Mouse (Mus musculus) neural tube, embryonic 11.5 days (tissue): ENCODE data around the gene Gtpbp6. TPM values are rescaled to one million over a fixed set of nuclear protein-coding genes. Genes with fewer than 3 reads are reported as not detected.

Source experiments
- ATAC-seq: fragments of 200-750 bp; cut with Nextera tagmentation; 2 replicates; pipeline ENCODE4 v1.8.0; 2017; ENCODE audit warnings: moderate number of reproducible peaks, mild to moderate bottlenecking, moderate TSS enrichment, moderate library complexity; ENCODE audit not compliant: insufficient read depth, low FRiP score, low TSS enrichment
- DNase-seq: peaks from one replicate; pipeline ENCODE4 v3.0.0-alpha.2; 2015; ENCODE audit warnings: low spot score
- H3K27ac ChIP-seq: fragments of 300-500 bp; sonication (generic); 2 replicates; pipeline ENCODE4 v1.5.1; 2014; ENCODE audit warnings: low read depth, mild to moderate bottlenecking, low read length
- H3K27me3 ChIP-seq: fragments of 300-500 bp; sonication (generic); 2 replicates; pipeline ENCODE4 v1.6.1; 2014; ENCODE audit warnings: mild to moderate bottlenecking, low read length, mixed read lengths; ENCODE audit not compliant: control insufficient read depth, insufficient read depth
- H3K36me3 ChIP-seq: fragments of 300-500 bp; sonication (generic); 2 replicates; pipeline ENCODE4 v1.6.1; 2014; ENCODE audit warnings: mild to moderate bottlenecking, low read length, moderate library complexity, mixed read lengths; ENCODE audit not compliant: control insufficient read depth, insufficient read depth
- H3K4me1 ChIP-seq: fragments of 300-500 bp; sonication (generic); 2 replicates; pipeline ENCODE4 v1.6.1; 2014; ENCODE audit warnings: low read length, mixed read lengths; ENCODE audit not compliant: control insufficient read depth, insufficient read depth
- H3K4me2 ChIP-seq: fragments of 300-500 bp; sonication (generic); 2 replicates; pipeline ENCODE4 v1.6.1; 2014; ENCODE audit warnings: low read depth, mild to moderate bottlenecking, moderate library complexity
- H3K4me3 ChIP-seq: fragments of 300-500 bp; sonication (generic); 2 replicates; pipeline ENCODE4 v1.5.1; 2014; ENCODE audit warnings: low read depth, low read length
- H3K9ac ChIP-seq: fragments of 300-500 bp; sonication (generic); 2 replicates; pipeline ENCODE4 v1.6.1; 2014; ENCODE audit warnings: mild to moderate bottlenecking, low read length
- H3K9me3 ChIP-seq: fragments of 300-500 bp; sonication (generic); 2 replicates; pipeline ENCODE4 v1.6.1; 2016; ENCODE audit warnings: low read length; ENCODE audit not compliant: control insufficient read depth
- whole genome bisulfite sequencing: fragments of 180-500 bp; shearing (Covaris S2); extraction: QIAGEN DNeasy Blood & Tissue Kit; methylation state at CpG from one replicate; pipeline ENCODE4 v1.1.7; 2014; 5-methylcytosine and 5-hydroxymethylcytosine counted together
- polyA plus RNA-seq: library from polyadenylated mRNA; unstranded; fragments of >200 nt; fragmentation: Nextera tagmentation; extraction: Ambion mirVana; gene quantifications from 2 replicates; pipeline ENCODE4 v1.2.1, GENCODE M21; 2014

Gene Gtpbp6
- polyA plus RNA-seq = 31.7 and 32.7 TPM in 2 replicates

- H3K27me3 ChIP-seq = no peaks in the 10 kb centered on the region
- H3K4me1 ChIP-seq = no peaks in the 10 kb centered on the region
- DNase-seq (peak; percentile 95), ATAC-seq (peak; percentile 84)
- H3K9me3 ChIP-seq = no peaks in the 10 kb centered on the region
- H3K4me2 ChIP-seq = peak within 1 kb of the TSS; percentile 88
- H3K27ac ChIP-seq = peak within 1 kb of the TSS; percentile 91
- under 1% methylated on average over 71 of the region's 71 CpGs for WGBS
- peak within 1 kb of the TSS; percentile 80 for H3K9ac ChIP-seq
- H3K36me3 ChIP-seq = peaks cover 22% of the 10 kb centered on the region
- H3K4me3 ChIP-seq = peak within 1 kb of the TSS; percentile 82
Observed at GRCm38 (mm10) chr5:110107581-110108304, at the start of gene Gtpbp6. Gene Gtpbp6, minus strand, starts transcription at chr5:110108197.

GRCm38 (mm10) chr5:110143007-110143406, 35.0 kb upstream of the Gtpbp6 start:
- 87% methylated on average over 5 of the region's 5 CpGs for WGBS
- no peaks in the 10 kb centered on the region for H3K4me1 ChIP-seq
- H3K27ac ChIP-seq = no peak overlapping the region
- no peaks in the 10 kb centered on the region for H3K27me3 ChIP-seq
- no peak overlapping the region for H3K4me2 ChIP-seq
- no peak for ATAC-seq
- peaks cover 9% of the 10 kb centered on the region for H3K36me3 ChIP-seq
- DNase-seq = no peak
- H3K4me3 ChIP-seq = no peak overlapping the region
- no peak overlapping the region for H3K9ac ChIP-seq
- H3K9me3 ChIP-seq = no peaks in the 10 kb centered on the region

- Histone ChIP-seq H3K36me3 (peaks cover 8% of the 10 kb centered on the region), H3K27me3 (no peaks in the 10 kb centered on the region), H3K4me1 (no peaks in the 10 kb centered on the region), H3K9ac (no peak overlapping the region), H3K27ac (no peak overlapping the region), H3K4me2 (no peak overlapping the region), H3K9me3 (no peaks in the 10 kb centered on the region), H3K4me3 (no peak overlapping the region)
- 94% methylated on average over 2 of the region's 2 CpGs for WGBS
- no peak for DNase-seq
- no peak for ATAC-seq
Observed at GRCm38 (mm10) chr5:110142309-110142708, 34.3 kb upstream of the Gtpbp6 start.

- no peak for ATAC-seq
- H3K36me3 ChIP-seq = peaks cover 7% of the 10 kb centered on the region
Observed at GRCm38 (mm10) chr5:110140424-110140823, 32.4 kb upstream of the Gtpbp6 start.

GRCm38 (mm10) chr5:110139325-110139724, 31.3 kb upstream of the Gtpbp6 start:
- no peak overlapping the region for H3K9ac ChIP-seq
- ATAC-seq = no peak
- H3K4me2 ChIP-seq = no peak overlapping the region
- WGBS = 95% methylated on average over 3 of the region's 3 CpGs
- no peaks in the 10 kb centered on the region; the same call in 1 of the 2 replicates for H3K4me1 ChIP-seq
- DNase-seq = no peak
- no peak overlapping the region for H3K27ac ChIP-seq
- H3K27me3 ChIP-seq = no peaks in the 10 kb centered on the region
- H3K4me3 ChIP-seq = no peak overlapping the region
- H3K9me3 ChIP-seq = no peaks in the 10 kb centered on the region
- H3K36me3 ChIP-seq = peaks cover 4% of the 10 kb centered on the region

More at GRCm38 (mm10) chr5:110140424-110140823, 32.4 kb upstream of the Gtpbp6 start:
- H3K27me3 ChIP-seq = no peaks in the 10 kb centered on the region
- no peaks in the 10 kb centered on the region; the same call in 1 of the 2 replicates for H3K4me1 ChIP-seq
- no peak overlapping the region for H3K4me3 ChIP-seq
- H3K27ac ChIP-seq = no peak overlapping the region
- no peaks in the 10 kb centered on the region for H3K9me3 ChIP-seq
- DNase-seq = no peak
- WGBS = 94% methylated on average over 7 of the region's 7 CpGs
- H3K9ac ChIP-seq = no peak overlapping the region
- H3K4me2 ChIP-seq = no peak overlapping the region

GRCm38 (mm10) chr5:110137816-110138215, 29.8 kb upstream of the Gtpbp6 start:
- Histone ChIP-seq H3K9me3 (no peaks in the 10 kb centered on the region), H3K4me1 (no peaks in the 10 kb centered on the region; the same call in 1 of the 2 replicates), H3K9ac (no peak overlapping the region), H3K27me3 (no peaks in the 10 kb centered on the region), H3K36me3 (no peaks in the 10 kb centered on the region), H3K27ac (no peak overlapping the region), H3K4me3 (no peak overlapping the region), H3K4me2 (no peak overlapping the region)
- ATAC-seq (no peak), DNase-seq (no peak)
- 97% methylated on average over 3 of the region's 3 CpGs for WGBS

- H3K27ac ChIP-seq = 0 out of 2 replicates have a peak overlapping the region, but pooled peaks have one; percentile 20
- WGBS = 8% methylated on average over 18 of the region's 18 CpGs
Observed at GRCm38 (mm10) chr5:110136087-110136464, 28.1 kb upstream of the Gtpbp6 start.

GRCm38 (mm10) chr5:110135293-110136086, 27.5 kb upstream of the Gtpbp6 start, which contains the start of gene Chfr:
Gene Chfr, plus strand, starts transcription at chr5:110135842.
- WGBS = 5% methylated on average over 46 of the region's 46 CpGs
- Histone ChIP-seq H3K27ac (0 out of 2 replicates have a peak within 1 kb of the TSS, but pooled peaks have one; percentile 20), H3K4me3 (peak within 1 kb of the TSS; percentile 80), H3K36me3 (no peaks in the 10 kb centered on the region), H3K4me2 (peak within 1 kb of the TSS; percentile 70), H3K9me3 (no peaks in the 10 kb centered on the region), H3K9ac (peak within 1 kb of the TSS; percentile 78), H3K27me3 (no peaks in the 10 kb centered on the region), H3K4me1 (no peaks in the 10 kb centered on the region; the same call in 1 of the 2 replicates)
- DNase-seq = peak; percentile 98
- peak; percentile 99 for ATAC-seq

More at GRCm38 (mm10) chr5:110136087-110136464, 28.1 kb upstream of the Gtpbp6 start:
- H3K9ac ChIP-seq = peak overlapping the region; percentile 78
- DNase-seq (no peak), ATAC-seq (peak; percentile 56; the same call in 1 of the 2 replicates)
- peak overlapping the region; percentile 80 for H3K4me3 ChIP-seq
- no peaks in the 10 kb centered on the region; the same call in 1 of the 2 replicates for H3K4me1 ChIP-seq
- H3K9me3 ChIP-seq = no peaks in the 10 kb centered on the region
- peak overlapping the region; percentile 70 for H3K4me2 ChIP-seq
- no peaks in the 10 kb centered on the region for H3K36me3 ChIP-seq
- no peaks in the 10 kb centered on the region for H3K27me3 ChIP-seq
